Mouse (Mus musculus): ENCODE results near the gene Mpi. TPM values are rescaled to one million over a fixed set of nuclear protein-coding genes. Genes with fewer than 3 reads are reported as not detected.

The Mpi gene
- polyA plus RNA-seq, 1 experiment from 2014 or later: 24.6 TPM

- DNase-seq (ENCODE audit: low spot score): no peak
- Histone ChIP-seq H3K27ac (replicated peaks) (0 out of 2 replicates have a peak overlapping the region, but pooled peaks have one; percentile 9), H3K27me3 (ENCODE audit: control insufficient read depth, insufficient read depth, low read length) (no peaks in the 10 kb centered on the region), H3K36me3 (ENCODE audit: control insufficient read depth, insufficient read depth, low read length) (0 out of 2 replicates have a peak, but pooled peaks cover 3% of the 10 kb centered on the region), H3K9me3 (ENCODE audit: control insufficient read depth, low read length) (no peaks in the 10 kb centered on the region), H3K4me3 (ENCODE audit: low read depth, low read length) (no peak overlapping the region), H3K4me1 (replicated peaks; ENCODE audit: control insufficient read depth, insufficient read depth) (0 out of 2 replicates have a peak, but pooled peaks cover 2% of the 10 kb centered on the region), H3K4me2 (replicated peaks; ENCODE audit: low read depth) (no peak overlapping the region), H3K9ac (ENCODE audit: low read length) (no peak overlapping the region)
- ATAC-seq (ENCODE audit: low FRiP score, low TSS enrichment): no peak
- TF ChIP-seq CTCF (IDR thresholded peaks at IDR 0.05; ENCODE audit: low read depth): no peak
- TF ChIP-seq EP300 (optimal IDR thresholded peaks at IDR 0.05): no peak
These were observed 26.1 kb downstream of the Mpi start for GRCm38 (mm10) chr9:57526435-57526834.

- H3K9ac ChIP-seq (ENCODE audit: low read length): no peak overlapping the region
- no peak overlapping the region for H3K4me2 ChIP-seq (replicated peaks; ENCODE audit: low read depth)
- H3K4me3 ChIP-seq (ENCODE audit: low read depth, low read length): no peak overlapping the region
- H3K9me3 ChIP-seq (ENCODE audit: control insufficient read depth, low read length): no peaks in the 10 kb centered on the region
- no peak for ATAC-seq (ENCODE audit: low FRiP score, low TSS enrichment)
- H3K27me3 ChIP-seq (ENCODE audit: control insufficient read depth, insufficient read depth, low read length): no peaks in the 10 kb centered on the region
- no peaks in the 10 kb centered on the region for H3K36me3 ChIP-seq (ENCODE audit: control insufficient read depth, insufficient read depth, low read length)
- DNase-seq (ENCODE audit: low spot score): no peak
- TF ChIP-seq EP300 (optimal IDR thresholded peaks at IDR 0.05) (no peak), CTCF (IDR thresholded peaks at IDR 0.05; ENCODE audit: low read depth) (no peak)
- no peak overlapping the region for H3K27ac ChIP-seq (replicated peaks)
- 62% methylated on average over 2 of the region's 2 CpGs for WGBS
- H3K4me1 ChIP-seq (replicated peaks; ENCODE audit: control insufficient read depth, insufficient read depth): 0 out of 2 replicates have a peak, but pooled peaks cover 2% of the 10 kb centered on the region
These were observed 27.0 kb downstream of the Mpi start for GRCm38 (mm10) chr9:57525516-57525915.

GRCm38 (mm10) chr9:57524439-57524838, 28.1 kb downstream of the Mpi start:
- TF ChIP-seq CTCF (IDR thresholded peaks at IDR 0.05; ENCODE audit: low read depth) (no peak), EP300 (optimal IDR thresholded peaks at IDR 0.05) (no peak)
- Histone ChIP-seq H3K27me3 (ENCODE audit: control insufficient read depth, insufficient read depth, low read length) (no peaks in the 10 kb centered on the region), H3K27ac (replicated peaks) (no peak overlapping the region), H3K9ac (ENCODE audit: low read length) (no peak overlapping the region), H3K36me3 (ENCODE audit: control insufficient read depth, insufficient read depth, low read length) (no peaks in the 10 kb centered on the region), H3K9me3 (ENCODE audit: control insufficient read depth, low read length) (no peaks in the 10 kb centered on the region), H3K4me1 (replicated peaks; ENCODE audit: control insufficient read depth, insufficient read depth) (0 out of 2 replicates have a peak, but pooled peaks cover 2% of the 10 kb centered on the region), H3K4me3 (ENCODE audit: low read depth, low read length) (no peak overlapping the region), H3K4me2 (replicated peaks; ENCODE audit: low read depth) (no peak overlapping the region)
- no peak for DNase-seq (ENCODE audit: low spot score)
- no peak for ATAC-seq (ENCODE audit: low FRiP score, low TSS enrichment)

GRCm38 (mm10) chr9:57523754-57524153, 28.8 kb downstream of the Mpi start:
- no peak for DNase-seq (ENCODE audit: low spot score)
- H3K4me1 ChIP-seq (replicated peaks; ENCODE audit: control insufficient read depth, insufficient read depth): 0 out of 2 replicates have a peak, but pooled peaks cover 2% of the 10 kb centered on the region
- no peak overlapping the region for H3K9ac ChIP-seq (ENCODE audit: low read length)
- no peak for ATAC-seq (ENCODE audit: low FRiP score, low TSS enrichment)
- no peaks in the 10 kb centered on the region for H3K27me3 ChIP-seq (ENCODE audit: control insufficient read depth, insufficient read depth, low read length)
- 76% methylated on average over 1 of the region's 1 CpGs for WGBS
- no peak overlapping the region for H3K4me2 ChIP-seq (replicated peaks; ENCODE audit: low read depth)
- TF ChIP-seq CTCF (IDR thresholded peaks at IDR 0.05; ENCODE audit: low read depth) (peak; percentile 78), EP300 (optimal IDR thresholded peaks at IDR 0.05) (no peak)
- H3K9me3 ChIP-seq (ENCODE audit: control insufficient read depth, low read length): no peaks in the 10 kb centered on the region
- no peaks in the 10 kb centered on the region for H3K36me3 ChIP-seq (ENCODE audit: control insufficient read depth, insufficient read depth, low read length)
- H3K27ac ChIP-seq (replicated peaks): no peak overlapping the region
- H3K4me3 ChIP-seq (ENCODE audit: low read depth, low read length): no peak overlapping the region

GRCm38 (mm10) chr9:57522861-57523246, 29.7 kb downstream of the Mpi start:
- H3K36me3 ChIP-seq (ENCODE audit: control insufficient read depth, insufficient read depth, low read length): no peaks in the 10 kb centered on the region
- H3K4me2 ChIP-seq (replicated peaks; ENCODE audit: low read depth): no peak overlapping the region
- 52% methylated on average over 4 of the region's 4 CpGs for WGBS
- no peaks in the 10 kb centered on the region for H3K9me3 ChIP-seq (ENCODE audit: control insufficient read depth, low read length)
- no peak for DNase-seq (ENCODE audit: low spot score)
- H3K27ac ChIP-seq (replicated peaks): no peak overlapping the region
- H3K4me3 ChIP-seq (ENCODE audit: low read depth, low read length): no peak overlapping the region
- 0 out of 2 replicates have a peak, but pooled peaks cover 2% of the 10 kb centered on the region for H3K4me1 ChIP-seq (replicated peaks; ENCODE audit: control insufficient read depth, insufficient read depth)
- TF ChIP-seq EP300 (optimal IDR thresholded peaks at IDR 0.05) (no peak), CTCF (IDR thresholded peaks at IDR 0.05; ENCODE audit: low read depth) (no peak)
- H3K27me3 ChIP-seq (ENCODE audit: control insufficient read depth, insufficient read depth, low read length): no peaks in the 10 kb centered on the region
- no peak for ATAC-seq (ENCODE audit: low FRiP score, low TSS enrichment)
- H3K9ac ChIP-seq (ENCODE audit: low read length): no peak overlapping the region

GRCm38 (mm10) chr9:57522114-57522860, 30.3 kb downstream of the Mpi start:
- H3K27me3 ChIP-seq (ENCODE audit: control insufficient read depth, insufficient read depth, low read length): no peaks in the 10 kb centered on the region
- H3K9me3 ChIP-seq (ENCODE audit: control insufficient read depth, low read length): no peaks in the 10 kb centered on the region
- H3K4me2 ChIP-seq (replicated peaks; ENCODE audit: low read depth): peak overlapping the region; percentile 87
- 11% methylated on average over 7 of the region's 7 CpGs for WGBS
- H3K9ac ChIP-seq (ENCODE audit: low read length): peak overlapping the region; percentile 96
- no peak for ATAC-seq (ENCODE audit: low FRiP score, low TSS enrichment)
- TF ChIP-seq CTCF (IDR thresholded peaks at IDR 0.05; ENCODE audit: low read depth) (no peak), EP300 (optimal IDR thresholded peaks at IDR 0.05) (no peak)
- H3K36me3 ChIP-seq (ENCODE audit: control insufficient read depth, insufficient read depth, low read length): no peaks in the 10 kb centered on the region
- 0 out of 2 replicates have a peak, but pooled peaks cover 2% of the 10 kb centered on the region for H3K4me1 ChIP-seq (replicated peaks; ENCODE audit: control insufficient read depth, insufficient read depth)
- peak overlapping the region; percentile 93 for H3K4me3 ChIP-seq (ENCODE audit: low read depth, low read length)
- peak overlapping the region; percentile 97 for H3K27ac ChIP-seq (replicated peaks)
- no peak for DNase-seq (ENCODE audit: low spot score)

All from stomach, postnatal 0 days (tissue).